Mouse (Mus musculus): ENCODE measurements at regions not wholly inside any gene's neighbourhood (a gene's known extent, or its start where the extent isn't known, plus 50 kb on each side); places are given as distances from the start of the nearest gene placed in this dataset. TPM values are rescaled to one million over a fixed set of nuclear protein-coding genes. Genes with fewer than 3 reads are reported as not detected.

DNA sequence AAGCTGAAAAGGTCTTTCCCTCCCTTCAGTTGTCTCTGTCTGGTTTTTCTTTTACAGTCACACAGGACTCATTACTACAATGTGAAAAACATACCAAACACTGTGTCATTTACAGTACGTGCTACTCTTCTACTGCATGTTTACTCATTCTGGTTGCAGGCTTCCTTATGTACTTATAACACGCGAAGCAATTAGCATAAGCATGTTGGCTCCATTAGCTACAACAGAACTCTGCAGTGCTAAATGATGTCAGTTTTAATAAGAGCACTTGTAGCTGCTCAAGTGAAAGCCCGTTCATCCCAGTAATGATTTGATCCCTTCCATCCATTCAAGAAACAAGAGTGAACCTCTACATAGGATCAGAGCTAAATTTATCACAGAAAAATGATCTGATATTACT lies 199.2 kb downstream of the S1pr1 start:
- no peaks in the 10 kb centered on the region for H3K4me1 ChIP-seq (replicated peaks; ENCODE audit: control insufficient read depth, insufficient read depth, low read length)
- H3K4me3 ChIP-seq (replicated peaks; ENCODE audit: low read length): no peak overlapping the region
- WGBS: 85% methylated on average over 4 of the region's 4 CpGs
- DNase-seq (ENCODE audit: low spot score): no peak
- H3K9ac ChIP-seq: no peak overlapping the region
- H3K27me3 ChIP-seq (ENCODE audit: control insufficient read depth, insufficient read depth, low read length): no peaks in the 10 kb centered on the region
- no peaks in the 10 kb centered on the region for H3K9me3 ChIP-seq (ENCODE audit: control insufficient read depth, low read length)
- no peak overlapping the region for H3K27ac ChIP-seq
- H3K36me3 ChIP-seq (replicated peaks; ENCODE audit: control insufficient read depth, insufficient read depth): no peaks in the 10 kb centered on the region
- no peak overlapping the region for H3K4me2 ChIP-seq (replicated peaks)
- ATAC-seq (ENCODE audit: low FRiP score): no peak

- Histone ChIP-seq H3K36me3 (replicated peaks; ENCODE audit: control insufficient read depth, insufficient read depth) (no peaks in the 10 kb centered on the region), H3K4me1 (replicated peaks; ENCODE audit: control insufficient read depth, insufficient read depth, low read length) (no peaks in the 10 kb centered on the region), H3K9ac (no peak overlapping the region), H3K9me3 (ENCODE audit: control insufficient read depth, low read length) (no peaks in the 10 kb centered on the region), H3K4me2 (replicated peaks) (no peak overlapping the region), H3K4me3 (replicated peaks; ENCODE audit: low read length) (no peak overlapping the region), H3K27ac (no peak overlapping the region), H3K27me3 (ENCODE audit: control insufficient read depth, insufficient read depth, low read length) (no peaks in the 10 kb centered on the region)
- 88% methylated on average over 4 of the region's 4 CpGs for WGBS
- DNase-seq (ENCODE audit: low spot score) (no peak), ATAC-seq (ENCODE audit: low FRiP score) (no peak)
These were observed 205.2 kb downstream of the S1pr1 start for GRCm38 (mm10) chr3:115509658-115510057.

DNA sequence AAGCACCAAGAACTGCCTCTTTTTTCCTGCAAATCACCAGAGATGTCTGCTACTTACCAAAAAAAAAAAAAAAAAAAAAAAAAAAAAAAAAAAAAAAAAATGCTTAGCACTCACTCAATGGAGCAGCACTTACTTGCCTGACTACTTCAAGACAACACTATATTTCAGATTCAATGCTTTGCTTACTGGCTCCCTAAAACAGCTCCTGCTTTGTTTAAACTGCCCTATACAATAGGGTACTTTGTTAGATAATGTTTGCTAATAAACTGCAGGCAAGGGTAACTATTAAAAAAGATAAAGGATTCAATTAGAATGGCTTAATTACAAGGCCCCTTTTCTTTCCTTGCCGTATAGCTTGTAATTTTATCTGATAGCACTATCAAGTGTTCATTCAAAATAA lies 217.5 kb downstream of the S1pr1 start:
- H3K36me3 ChIP-seq (replicated peaks; ENCODE audit: control insufficient read depth, insufficient read depth): no peaks in the 10 kb centered on the region
- no peak overlapping the region for H3K4me2 ChIP-seq (replicated peaks)
- WGBS: 69% methylated on average over 1 of the region's 1 CpGs
- H3K4me3 ChIP-seq (replicated peaks; ENCODE audit: low read length): no peak overlapping the region
- no peak overlapping the region for H3K9ac ChIP-seq
- no peaks in the 10 kb centered on the region for H3K9me3 ChIP-seq (ENCODE audit: control insufficient read depth, low read length)
- no peaks in the 10 kb centered on the region for H3K4me1 ChIP-seq (replicated peaks; ENCODE audit: control insufficient read depth, insufficient read depth, low read length)
- ATAC-seq (ENCODE audit: low FRiP score) (no peak), DNase-seq (ENCODE audit: low spot score) (no peak)
- H3K27ac ChIP-seq: no peak overlapping the region
- no peaks in the 10 kb centered on the region for H3K27me3 ChIP-seq (ENCODE audit: control insufficient read depth, insufficient read depth, low read length)

DNA sequence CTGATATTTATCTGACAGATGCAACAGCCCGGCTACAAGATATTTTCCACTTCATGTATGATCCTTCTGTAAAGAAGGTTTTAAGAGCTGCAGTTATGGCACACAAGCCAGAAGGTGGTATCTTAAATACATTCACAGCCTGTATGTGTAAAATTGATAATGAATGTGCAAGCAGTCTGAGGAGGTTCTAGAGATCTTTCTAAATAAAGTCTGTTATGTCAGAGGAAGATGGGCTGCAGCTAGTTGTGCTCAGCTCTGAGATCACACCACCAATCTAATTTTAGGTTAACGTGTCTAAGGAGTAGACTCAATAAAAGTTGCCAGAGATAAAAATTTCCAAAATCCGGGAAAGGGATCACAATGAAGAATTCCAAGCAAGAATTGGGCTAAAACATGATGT lies 218.8 kb downstream of the S1pr1 start:
- H3K36me3 ChIP-seq (replicated peaks; ENCODE audit: control insufficient read depth, insufficient read depth): no peaks in the 10 kb centered on the region
- no peak overlapping the region for H3K9ac ChIP-seq
- H3K4me3 ChIP-seq (replicated peaks; ENCODE audit: low read length): no peak overlapping the region
- H3K4me1 ChIP-seq (replicated peaks; ENCODE audit: control insufficient read depth, insufficient read depth, low read length): no peaks in the 10 kb centered on the region
- DNase-seq (ENCODE audit: low spot score) (no peak), ATAC-seq (ENCODE audit: low FRiP score) (no peak)
- no peak overlapping the region for H3K4me2 ChIP-seq (replicated peaks)
- H3K27me3 ChIP-seq (ENCODE audit: control insufficient read depth, insufficient read depth, low read length): no peaks in the 10 kb centered on the region
- WGBS: 87% methylated on average over 3 of the region's 3 CpGs
- no peak overlapping the region for H3K27ac ChIP-seq
- no peaks in the 10 kb centered on the region for H3K9me3 ChIP-seq (ENCODE audit: control insufficient read depth, low read length)

DNA sequence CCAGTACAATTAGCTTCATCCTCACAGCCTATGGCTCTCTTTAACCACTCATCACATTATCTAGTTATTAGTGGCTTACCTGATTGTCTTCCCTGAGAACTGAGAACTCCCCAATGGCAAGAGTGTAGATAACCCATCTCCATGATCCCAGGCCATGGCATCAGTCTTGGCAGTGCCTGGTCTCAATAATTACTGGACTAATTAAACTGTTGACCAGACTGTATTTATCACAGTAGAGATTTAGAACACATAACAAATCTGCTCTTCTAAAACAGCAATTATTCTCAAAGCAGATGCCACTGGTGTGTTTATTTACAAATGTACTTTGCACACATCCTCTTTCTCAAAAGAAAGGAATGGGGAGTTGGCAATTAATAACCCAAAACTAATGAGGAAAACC lies 219.2 kb downstream of the S1pr1 start:
- Histone ChIP-seq H3K9ac (no peak overlapping the region), H3K36me3 (replicated peaks; ENCODE audit: control insufficient read depth, insufficient read depth) (no peaks in the 10 kb centered on the region), H3K4me3 (replicated peaks; ENCODE audit: low read length) (no peak overlapping the region), H3K27ac (no peak overlapping the region), H3K4me1 (replicated peaks; ENCODE audit: control insufficient read depth, insufficient read depth, low read length) (no peaks in the 10 kb centered on the region), H3K27me3 (ENCODE audit: control insufficient read depth, insufficient read depth, low read length) (no peaks in the 10 kb centered on the region), H3K9me3 (ENCODE audit: control insufficient read depth, low read length) (no peaks in the 10 kb centered on the region), H3K4me2 (replicated peaks) (no peak overlapping the region)
- ATAC-seq (ENCODE audit: low FRiP score): no peak
- no peak for DNase-seq (ENCODE audit: low spot score)

GRCm38 (mm10) chr3:115468980-115469379 lies 245.9 kb downstream of the S1pr1 start:
- H3K9ac ChIP-seq: no peak overlapping the region
- 83% methylated on average over 4 of the region's 4 CpGs for WGBS
- H3K27ac ChIP-seq: no peak overlapping the region
- DNase-seq (ENCODE audit: low spot score) (no peak), ATAC-seq (ENCODE audit: low FRiP score) (no peak)
- H3K36me3 ChIP-seq (replicated peaks; ENCODE audit: control insufficient read depth, insufficient read depth): no peaks in the 10 kb centered on the region
- no peak overlapping the region for H3K4me3 ChIP-seq (replicated peaks; ENCODE audit: low read length)
- no peaks in the 10 kb centered on the region for H3K4me1 ChIP-seq (replicated peaks; ENCODE audit: control insufficient read depth, insufficient read depth, low read length)
- H3K9me3 ChIP-seq (ENCODE audit: control insufficient read depth, low read length): no peaks in the 10 kb centered on the region
- H3K4me2 ChIP-seq (replicated peaks): no peak overlapping the region
- no peaks in the 10 kb centered on the region for H3K27me3 ChIP-seq (ENCODE audit: control insufficient read depth, insufficient read depth, low read length)

GRCm38 (mm10) chr3:115467850-115468249 lies 247.0 kb downstream of the S1pr1 start:
- WGBS: 48% methylated on average over 2 of the region's 2 CpGs
- ATAC-seq (ENCODE audit: low FRiP score) (peak; percentile 87), DNase-seq (ENCODE audit: low spot score) (peak; percentile 40)
- Histone ChIP-seq H3K4me2 (replicated peaks) (no peak overlapping the region), H3K36me3 (replicated peaks; ENCODE audit: control insufficient read depth, insufficient read depth) (no peaks in the 10 kb centered on the region), H3K9ac (no peak overlapping the region), H3K27me3 (ENCODE audit: control insufficient read depth, insufficient read depth, low read length) (no peaks in the 10 kb centered on the region), H3K4me3 (replicated peaks; ENCODE audit: low read length) (no peak overlapping the region), H3K4me1 (replicated peaks; ENCODE audit: control insufficient read depth, insufficient read depth, low read length) (no peaks in the 10 kb centered on the region), H3K9me3 (ENCODE audit: control insufficient read depth, low read length) (no peaks in the 10 kb centered on the region), H3K27ac (no peak overlapping the region)

DNA sequence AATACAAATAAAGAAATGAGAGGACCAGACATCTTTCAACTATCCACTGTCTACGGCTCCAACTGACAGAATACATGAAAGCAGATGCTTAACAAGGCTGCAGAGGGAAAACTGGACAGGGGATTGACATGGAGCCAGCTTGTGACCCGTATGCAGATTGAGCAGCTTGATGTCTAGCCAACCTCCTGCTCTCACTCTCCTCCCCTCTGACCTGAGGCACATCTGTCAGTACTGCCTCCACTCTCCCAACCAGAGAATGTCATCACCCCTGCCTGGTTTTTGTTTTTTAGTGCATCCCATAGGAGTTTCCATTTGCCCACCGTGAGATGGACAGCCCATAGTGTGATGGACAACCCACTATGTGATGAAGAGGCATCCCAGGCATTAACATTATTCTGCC lies 252.2 kb downstream of the S1pr1 start:
- Histone ChIP-seq H3K9me3 (ENCODE audit: control insufficient read depth, low read length) (no peaks in the 10 kb centered on the region), H3K36me3 (replicated peaks; ENCODE audit: control insufficient read depth, insufficient read depth) (no peaks in the 10 kb centered on the region), H3K9ac (no peak overlapping the region), H3K4me2 (replicated peaks) (no peak overlapping the region), H3K27me3 (ENCODE audit: control insufficient read depth, insufficient read depth, low read length) (no peaks in the 10 kb centered on the region), H3K4me3 (replicated peaks; ENCODE audit: low read length) (no peak overlapping the region), H3K27ac (no peak overlapping the region), H3K4me1 (replicated peaks; ENCODE audit: control insufficient read depth, insufficient read depth, low read length) (no peaks in the 10 kb centered on the region)
- DNase-seq (ENCODE audit: low spot score) (no peak), ATAC-seq (ENCODE audit: low FRiP score) (peak; percentile 54; the same call in 1 of the 2 replicates)
- 52% methylated on average over 3 of the region's 3 CpGs for WGBS

Small RNA genes in the stretch of these regions (microRNA-seq; reads per million reads assigned to microRNA genes)
- not detected for gene Gm25347

Measured in hindbrain, embryonic 14.5 days (tissue).